Mouse (Mus musculus): ENCODE measurements at regions not wholly inside any gene's neighbourhood (a gene's known extent, or its start where the extent isn't known, plus 50 kb on each side); places are given as distances from the start of the nearest gene placed in this dataset.

DNA sequence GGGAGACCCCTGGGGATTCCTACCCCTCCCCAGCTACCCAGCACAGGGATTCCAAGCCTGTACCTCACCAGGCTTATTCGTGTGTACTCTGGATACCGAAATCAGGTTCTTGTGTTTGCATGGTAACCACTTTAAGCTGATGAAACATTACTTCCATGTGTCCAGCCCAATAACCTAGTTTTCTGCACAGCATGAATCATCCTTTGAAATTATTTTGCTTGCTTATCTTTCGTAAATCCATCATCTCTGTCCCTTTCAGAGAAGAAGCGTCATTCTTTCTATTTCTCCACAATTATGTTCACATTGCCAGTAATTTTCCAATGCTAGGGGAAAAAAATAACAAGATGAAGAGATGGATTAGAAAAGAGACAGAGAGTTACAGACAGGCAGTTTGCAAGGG lies 332.8 kb upstream of the Nmur2 start:
- Histone ChIP-seq H3K4me3 (replicated peaks in 1 of 3; ENCODE audit: low read depth in 2 of 3, low read length in 2 of 3, poor library complexity in 1 of 3) (no peak overlapping the region), H3K4me2 (ENCODE audit: insufficient read depth, low read depth, poor library complexity, severe bottlenecking) (no peak overlapping the region), H3K9me3 (replicated peaks; ENCODE audit: low read length) (peaks cover 33% of the 10 kb centered on the region), H3K27me3 (replicated peaks) (no peaks in the 10 kb centered on the region), H3K79me2 (replicated peaks; ENCODE audit: control insufficient read depth, extremely low read depth, insufficient read depth, poor library complexity, severe bottlenecking) (no peaks in the 10 kb centered on the region), H3K27ac (ENCODE audit: insufficient read depth, low read depth) (no peak overlapping the region), H3K36me3 (replicated peaks in 1 of 2; ENCODE audit: control insufficient read depth in 1 of 2, insufficient read depth in 1 of 2, low read length in 1 of 2) (no peaks in the 10 kb centered on the region), H3K4me1 (ENCODE audit: control insufficient read depth in 1 of 2, insufficient read depth in 2 of 2) (no peaks in the 10 kb centered on the region), H3K9ac (ENCODE audit: insufficient read depth, low read depth) (no peak overlapping the region)
- dilution Hi-C loops (cut with MboI; ENCODE audit: extremely low pct_ligation_motif_present, extremely low pct_unique_long_range_greater_than_20kb, low sequenced_read_pairs), result no loop called here
- TF ChIP-seq MXI1 (IDR thresholded peaks at IDR 0.05; ENCODE audit: low read depth, low read length), result no peak
- TF ChIP-seq RCOR1 (conservative IDR thresholded peaks at IDR 0.05; ENCODE audit: low read depth, low read length), result no peak
- no peak for TF ChIP-seq SMC3 (IDR thresholded peaks at IDR 0.05; ENCODE audit: low read depth, low read length)
- no peak for TF ChIP-seq NELFE (IDR thresholded peaks at IDR 0.05; ENCODE audit: low read depth, low read length)
- no peak for TF ChIP-seq POLR2AphosphoS2 (IDR thresholded peaks at IDR 0.05; ENCODE audit: low read depth, low read length)
- TF ChIP-seq RAD21 (IDR thresholded peaks at IDR 0.05; ENCODE audit: low read depth, low read length), result no peak
- TF ChIP-seq MYC (IDR thresholded peaks at IDR 0.05; ENCODE audit: low read depth, low read length), result no peak
- TF ChIP-seq HCFC1 (IDR thresholded peaks at IDR 0.05; ENCODE audit: low read depth, low read length), result no peak
- no peak for TF ChIP-seq BHLHE40 (IDR thresholded peaks at IDR 0.05; ENCODE audit: low read depth, low read length)
- no peak for TF ChIP-seq ETS1 (conservative IDR thresholded peaks at IDR 0.05; ENCODE audit: low read depth, low read length)
- TF ChIP-seq MAZ (IDR thresholded peaks at IDR 0.05; ENCODE audit: low read depth, low read length), result no peak
- no peak for TF ChIP-seq USF1 (IDR thresholded peaks at IDR 0.05; ENCODE audit: low read depth, low read length)
- no peak for TF ChIP-seq CHD2 (IDR thresholded peaks at IDR 0.05; ENCODE audit: low read length)
- no peak for TF ChIP-seq USF2 (conservative IDR thresholded peaks at IDR 0.05; ENCODE audit: low read depth, low read length)
- no peak for TF ChIP-seq SIN3A (IDR thresholded peaks at IDR 0.05; ENCODE audit: low read length)
- TF ChIP-seq CHD1 (IDR thresholded peaks at IDR 0.05; ENCODE audit: low read depth, low read length), result no peak
- no peak for TF ChIP-seq MAFK (IDR thresholded peaks at IDR 0.05; ENCODE audit: insufficient replicate concordance, low read length)
- DNase-seq (ENCODE audit: extremely low read depth), result no peak
- in situ Hi-C loops (cut with MboI; ENCODE audit: low pct_ligation_motif_present, low pct_unique_long_range_greater_than_20kb, low sequenced_read_pairs), result no loop called here

DNA sequence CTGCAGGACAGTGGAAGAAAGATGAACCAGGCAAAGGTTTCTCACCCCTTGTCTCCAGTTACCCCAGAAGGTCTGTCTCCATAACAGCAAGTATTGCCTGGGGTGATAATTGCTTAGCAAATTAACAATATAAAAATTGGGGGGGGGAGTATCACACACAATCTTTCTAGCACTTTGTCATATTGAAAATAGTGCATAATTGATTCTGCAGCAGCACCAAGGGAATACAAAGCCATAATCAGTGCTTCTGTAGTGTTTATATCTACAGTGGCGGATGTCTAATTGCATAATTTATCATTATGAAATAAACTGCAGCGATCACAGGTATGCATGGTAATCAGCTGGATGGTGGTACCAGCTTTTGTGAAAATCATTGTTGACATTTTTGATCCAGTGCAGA lies 316.9 kb upstream of the Nmur2 start:
- Histone ChIP-seq H3K4me2 (ENCODE audit: insufficient read depth, low read depth, poor library complexity, severe bottlenecking) (no peak overlapping the region), H3K9me3 (replicated peaks; ENCODE audit: low read length) (peaks cover 22% of the 10 kb centered on the region), H3K27ac (ENCODE audit: insufficient read depth, low read depth) (no peak overlapping the region), H3K4me3 (replicated peaks in 1 of 3; ENCODE audit: low read depth in 2 of 3, low read length in 2 of 3, poor library complexity in 1 of 3) (no peak overlapping the region), H3K27me3 (replicated peaks) (no peaks in the 10 kb centered on the region), H3K36me3 (replicated peaks in 1 of 2; ENCODE audit: control insufficient read depth in 1 of 2, insufficient read depth in 1 of 2, low read length in 1 of 2) (no peaks in the 10 kb centered on the region), H3K9ac (ENCODE audit: insufficient read depth, low read depth) (no peak overlapping the region), H3K79me2 (replicated peaks; ENCODE audit: control insufficient read depth, extremely low read depth, insufficient read depth, poor library complexity, severe bottlenecking) (no peaks in the 10 kb centered on the region), H3K4me1 (ENCODE audit: control insufficient read depth in 1 of 2, insufficient read depth in 2 of 2) (no peaks in the 10 kb centered on the region)
- DNase-seq (ENCODE audit: extremely low read depth), result no peak
- TF ChIP-seq ELF1 (IDR thresholded peaks at IDR 0.05; ENCODE audit: low read depth, low read length) (no peak), MEF2A (IDR thresholded peaks at IDR 0.05; ENCODE audit: borderline replicate concordance, low read depth, low read length) (no peak), UBTF (IDR thresholded peaks at IDR 0.05; ENCODE audit: low read depth, low read length) (no peak), ETS1 (conservative IDR thresholded peaks at IDR 0.05; ENCODE audit: low read depth, low read length) (no peak), ZMIZ1 (IDR thresholded peaks at IDR 0.05; ENCODE audit: low read depth, low read length) (no peak), CHD2 (IDR thresholded peaks at IDR 0.05; ENCODE audit: low read length) (no peak), ZKSCAN1 (IDR thresholded peaks at IDR 0.05; ENCODE audit: borderline replicate concordance, low read depth, low read length) (no peak), TBP (conservative IDR thresholded peaks at IDR 0.05; ENCODE audit: low read depth, low read length) (no peak), IRF4 (IDR thresholded peaks at IDR 0.05; ENCODE audit: low read depth, low read length) (no peak), ZNF384 (IDR thresholded peaks at IDR 0.05; ENCODE audit: low read depth, low read length) (no peak), MXI1 (IDR thresholded peaks at IDR 0.05; ENCODE audit: low read depth, low read length) (no peak)
- in situ Hi-C loops (cut with MboI; ENCODE audit: low pct_ligation_motif_present, low pct_unique_long_range_greater_than_20kb, low sequenced_read_pairs), result no loop called here
- dilution Hi-C loops (cut with MboI; ENCODE audit: extremely low pct_ligation_motif_present, extremely low pct_unique_long_range_greater_than_20kb, low sequenced_read_pairs), result no loop called here
